Mouse (Mus musculus): ENCODE measurements around the gene Rbfox3. TPM values are rescaled to one million over a fixed set of nuclear protein-coding genes. Genes with fewer than 3 reads are reported as not detected.

The Rbfox3 gene
- total RNA-seq, 2 experiments from 2014 or later: 224 to 233 TPM

GRCm38 (mm10) chr11:118671958-118672357 is 239.4 kb downstream of the Rbfox3 start:
- DNase-seq (ENCODE audit: low spot score in 2 of 2): no peak

- no peak for DNase-seq (ENCODE audit: low spot score in 2 of 2)
Observed at GRCm38 (mm10) chr11:118671216-118671615, 240.2 kb downstream of the Rbfox3 start.

GRCm38 (mm10) chr11:118669820-118670219 is 241.6 kb downstream of the Rbfox3 start:
- DNase-seq (ENCODE audit: low spot score in 2 of 2): no peak

GRCm38 (mm10) chr11:118668351-118668750 is 243.0 kb downstream of the Rbfox3 start:
- no peak for DNase-seq (ENCODE audit: low spot score in 2 of 2)

- DNase-seq (ENCODE audit: low spot score in 2 of 2): no peak
Observed at GRCm38 (mm10) chr11:118667946-118668345, 243.5 kb downstream of the Rbfox3 start.

- DNase-seq (ENCODE audit: low spot score in 2 of 2): no peak
Observed at GRCm38 (mm10) chr11:118666172-118666571, 245.2 kb downstream of the Rbfox3 start.

- DNase-seq (ENCODE audit: low spot score in 2 of 2): no peak
Observed at GRCm38 (mm10) chr11:118663305-118663704, 248.1 kb downstream of the Rbfox3 start.

- DNase-seq (ENCODE audit: low spot score in 2 of 2): no peak
Observed at GRCm38 (mm10) chr11:118659305-118659704, 252.1 kb downstream of the Rbfox3 start.

GRCm38 (mm10) chr11:118655833-118656232 is 255.6 kb downstream of the Rbfox3 start:
- no peak for DNase-seq (ENCODE audit: low spot score in 2 of 2)

- DNase-seq (ENCODE audit: low spot score in 2 of 2): no peak
Observed at GRCm38 (mm10) chr11:118653521-118654318, 257.7 kb downstream of the Rbfox3 start.

GRCm38 (mm10) chr11:118652401-118653240 is 258.8 kb downstream of the Rbfox3 start:
- peak; percentile 25 to 78 for DNase-seq (ENCODE audit: low spot score in 2 of 2)

- peak in 1 of 2 experiments; percentile 28 for DNase-seq (ENCODE audit: low spot score in 2 of 2)
Observed at GRCm38 (mm10) chr11:118648369-118648768, 263.0 kb downstream of the Rbfox3 start.

GRCm38 (mm10) chr11:118646864-118647263 is 264.5 kb downstream of the Rbfox3 start:
- DNase-seq (ENCODE audit: low spot score in 2 of 2): no peak

- DNase-seq (ENCODE audit: low spot score in 2 of 2): no peak
Observed at GRCm38 (mm10) chr11:118645158-118645557, 266.2 kb downstream of the Rbfox3 start.

GRCm38 (mm10) chr11:118640706-118641105 is 270.7 kb downstream of the Rbfox3 start:
- no peak for DNase-seq (ENCODE audit: low spot score in 2 of 2)

GRCm38 (mm10) chr11:118637718-118638117 is 273.7 kb downstream of the Rbfox3 start:
- DNase-seq (ENCODE audit: low spot score in 2 of 2): no peak

- DNase-seq (ENCODE audit: low spot score in 2 of 2): no peak
Observed at GRCm38 (mm10) chr11:118634647-118635046, 276.8 kb downstream of the Rbfox3 start.

GRCm38 (mm10) chr11:118629718-118630117 is 281.7 kb downstream of the Rbfox3 start:
- DNase-seq (ENCODE audit: low spot score in 2 of 2): no peak

GRCm38 (mm10) chr11:118627541-118627940 is 283.9 kb downstream of the Rbfox3 start:
- DNase-seq (ENCODE audit: low spot score in 2 of 2): no peak

GRCm38 (mm10) chr11:118620869-118621268 is 290.5 kb downstream of the Rbfox3 start:
- no peak for DNase-seq (ENCODE audit: low spot score in 2 of 2)

GRCm38 (mm10) chr11:118614126-118614525 is 297.3 kb downstream of the Rbfox3 start:
- DNase-seq (ENCODE audit: low spot score in 2 of 2): no peak

GRCm38 (mm10) chr11:118610128-118610527 is 301.3 kb downstream of the Rbfox3 start:
- DNase-seq (ENCODE audit: low spot score in 2 of 2): no peak

Measured in layer of hippocampus, postnatal 14 days (tissue).